Mouse (Mus musculus): ENCODE results near the gene Nxf3.
A peak's percentile ranks its signal among the peaks of the same experiment; 100 is the strongest.

The Nxf3 gene

DNA sequence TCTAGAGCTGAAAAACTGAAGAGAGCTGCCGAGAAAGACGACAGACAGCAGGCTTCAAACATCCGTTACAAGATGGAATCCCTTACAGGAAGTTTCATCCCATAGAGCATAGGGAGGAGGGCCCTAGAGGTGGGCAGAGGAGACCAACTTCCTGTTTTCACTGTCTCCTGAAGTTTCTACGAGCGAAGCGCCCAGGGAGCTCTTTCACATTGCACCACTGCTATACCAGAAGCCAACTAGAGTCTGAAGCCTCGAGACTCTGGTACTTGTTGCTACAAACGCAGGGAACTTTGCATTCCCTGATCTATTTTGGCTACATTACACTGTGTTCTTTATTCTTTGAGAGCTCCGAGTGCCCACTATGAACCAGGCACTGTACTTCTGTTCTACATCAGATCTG, at the start of gene Nxf3:
Gene Nxf3 (minus strand): TSS at position 101 of the 400 bp plus-strand sequence.
- DNase-seq (ENCODE audit: low spot score), result no peak

DNA sequence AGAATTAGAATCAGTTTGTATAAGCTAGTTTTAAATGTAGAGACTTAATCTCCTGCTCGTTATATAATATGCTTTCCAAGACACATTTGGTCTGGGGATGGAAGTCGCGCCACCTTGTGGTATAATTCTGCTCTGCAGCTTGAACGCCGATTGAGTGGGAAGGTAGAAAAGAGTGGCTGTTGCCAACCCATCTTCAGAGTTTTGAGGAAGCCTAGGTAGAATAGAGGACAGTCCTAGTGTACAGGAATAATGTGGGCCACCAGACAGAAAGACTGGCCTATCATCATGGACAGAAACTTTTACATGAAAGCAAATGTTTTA, 42.6 kb upstream of the Nxf3 start:
- peak; percentile 56 for DNase-seq (ENCODE audit: low spot score)

DNA sequence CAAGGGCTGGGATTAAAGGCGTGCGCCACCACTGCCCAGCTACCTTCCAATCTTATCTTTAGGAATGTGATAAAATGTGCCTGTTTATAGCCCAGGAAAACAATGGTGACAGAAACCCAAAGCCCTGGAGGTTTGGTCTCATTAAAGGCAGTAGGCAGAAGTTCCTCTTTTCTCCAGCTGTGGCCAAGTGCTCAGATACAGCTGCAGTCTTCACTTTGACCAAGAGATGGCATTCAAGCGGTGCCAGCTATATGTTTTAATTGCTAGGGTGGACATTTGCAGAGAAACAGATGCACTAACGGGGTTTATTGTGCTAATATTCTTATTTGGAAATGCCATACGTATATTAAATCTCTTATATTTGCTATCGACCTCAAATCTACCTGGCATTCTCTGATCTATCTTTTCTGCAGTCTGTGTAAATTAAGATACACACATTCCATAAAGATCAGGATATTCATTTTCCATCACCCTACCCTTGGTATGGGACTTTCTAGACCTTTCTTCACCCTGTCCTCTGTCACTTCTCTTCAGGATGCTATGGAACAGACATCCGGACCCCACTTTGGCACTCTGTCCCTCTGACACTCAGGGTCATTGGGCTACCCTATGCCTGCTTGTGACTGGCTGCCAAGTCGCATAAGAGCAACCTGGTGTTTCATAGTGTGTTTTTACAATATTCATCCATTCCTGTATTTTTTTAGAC, 42.1 kb upstream of the Nxf3 start:
- DNase-seq (ENCODE audit: low spot score), result peak; percentile 9

DNA sequence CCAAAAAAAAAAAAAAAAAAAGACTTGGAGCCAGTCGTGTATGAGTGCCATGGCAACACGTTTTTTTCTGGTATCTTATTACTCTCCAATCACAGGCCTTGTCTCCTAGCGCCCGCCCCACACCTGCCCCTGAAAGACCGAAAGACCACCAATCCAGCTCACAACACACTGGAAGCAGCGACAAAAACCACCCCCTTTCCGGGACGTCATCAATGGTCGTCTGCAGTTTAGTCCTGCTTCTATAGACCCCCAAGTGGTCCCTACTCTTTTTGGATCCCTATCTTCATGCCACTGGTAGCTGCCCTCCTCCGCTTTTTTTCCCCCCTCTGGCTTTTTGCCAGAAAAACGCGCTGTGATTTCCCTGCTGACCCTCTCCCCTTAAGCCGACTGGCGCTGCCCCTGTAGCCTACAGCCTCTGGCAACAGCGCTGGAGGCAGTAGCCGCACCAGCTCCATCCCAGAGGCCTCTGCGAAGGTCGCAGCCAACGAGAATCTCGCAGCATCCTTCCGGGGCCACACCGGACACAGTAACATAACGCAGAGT, 30.4 kb upstream of the Nxf3 start:
- DNase-seq (ENCODE audit: low spot score), result peak; percentile 83

DNA sequence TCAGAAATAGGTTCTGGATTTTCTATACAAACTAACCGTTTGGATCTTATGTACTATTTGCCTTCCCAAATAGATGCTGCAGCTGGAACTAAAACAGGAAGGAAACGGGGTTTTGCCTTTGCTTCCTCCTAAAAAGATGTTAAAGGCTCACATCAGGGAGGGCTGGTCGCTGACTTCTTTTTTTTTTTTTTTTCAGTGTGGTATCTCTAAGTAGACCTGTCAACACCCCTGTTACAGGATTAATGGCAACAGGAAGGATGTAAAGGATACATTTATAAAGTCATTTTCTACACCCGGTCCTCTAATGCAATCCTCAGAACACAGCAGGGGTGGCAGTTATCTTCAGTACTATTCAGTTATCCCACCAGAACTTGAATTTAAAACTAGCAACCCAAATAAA, 30.0 kb upstream of the Nxf3 start:
- no peak for DNase-seq (ENCODE audit: low spot score)

DNA sequence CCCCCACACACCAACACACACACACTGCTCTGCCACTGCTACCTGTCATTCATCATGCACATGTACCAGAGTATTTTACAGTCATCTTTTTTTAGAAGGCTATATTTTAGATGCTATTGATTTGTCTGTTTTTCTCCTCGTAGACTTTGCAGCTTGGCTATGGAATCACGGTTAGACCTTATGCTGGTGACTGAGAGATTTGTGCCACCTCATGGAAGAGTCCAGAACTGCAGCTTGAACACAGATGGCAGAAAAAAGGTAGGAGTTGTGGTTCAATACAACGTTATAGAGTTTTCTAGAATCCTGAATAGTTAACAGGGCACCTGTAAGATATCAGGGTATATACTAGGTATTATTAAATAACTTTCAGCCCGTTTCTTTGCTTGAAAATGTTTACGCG, 22.9 kb upstream of the Nxf3 start:
- DNase-seq (ENCODE audit: low spot score), result peak; percentile 60

DNA sequence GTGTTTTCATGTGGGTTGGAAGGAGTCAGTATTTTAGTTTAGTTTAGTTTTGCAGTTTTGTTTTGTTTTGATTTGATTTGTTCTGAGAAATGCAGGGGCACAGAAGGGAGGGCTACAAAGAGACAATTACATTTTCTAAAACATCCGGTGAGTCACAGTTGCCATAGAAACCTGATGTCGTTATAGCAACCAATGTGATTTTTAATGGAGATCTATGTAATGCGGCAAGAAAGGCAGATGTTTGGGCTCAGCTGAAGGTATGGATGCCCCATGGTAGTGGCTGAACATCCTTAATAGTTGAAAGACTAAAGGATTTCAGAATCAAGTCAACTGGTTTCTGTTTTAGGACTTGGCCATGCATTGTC, 19.7 kb upstream of the Nxf3 start:
- no peak for DNase-seq (ENCODE audit: low spot score)

DNA sequence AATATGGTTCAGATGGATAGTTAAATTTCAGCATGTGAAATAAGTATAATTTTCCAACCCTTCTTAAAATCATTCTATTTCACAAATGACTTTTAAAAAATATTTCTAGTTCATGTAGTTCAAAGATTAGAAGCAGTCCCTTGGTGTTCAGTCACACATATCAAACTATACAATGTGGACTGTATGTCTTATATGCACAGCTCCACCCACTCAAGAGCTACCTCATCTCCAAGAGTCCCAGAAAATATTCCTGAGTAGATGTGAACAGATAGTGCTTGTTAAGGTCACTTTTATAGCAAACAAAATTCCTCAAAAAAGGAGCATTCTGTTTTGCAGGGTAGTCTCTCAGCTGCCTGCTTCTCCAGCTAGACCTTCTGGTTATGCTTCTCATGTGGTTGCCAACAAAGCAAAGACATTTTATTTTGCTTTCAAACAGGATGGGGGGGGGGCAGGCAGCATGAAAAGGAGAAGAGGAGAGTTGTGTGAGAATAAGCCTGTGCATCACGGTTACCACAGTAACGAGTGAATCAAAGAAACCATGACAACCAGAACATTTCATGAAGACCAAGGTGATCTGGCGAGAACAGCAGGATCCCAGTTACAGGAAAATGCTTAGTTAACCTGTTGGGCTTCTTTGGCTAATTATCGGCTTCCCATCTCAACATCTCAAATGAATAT, 19.1 kb upstream of the Nxf3 start:
- DNase-seq (ENCODE audit: low spot score), result no peak

DNA sequence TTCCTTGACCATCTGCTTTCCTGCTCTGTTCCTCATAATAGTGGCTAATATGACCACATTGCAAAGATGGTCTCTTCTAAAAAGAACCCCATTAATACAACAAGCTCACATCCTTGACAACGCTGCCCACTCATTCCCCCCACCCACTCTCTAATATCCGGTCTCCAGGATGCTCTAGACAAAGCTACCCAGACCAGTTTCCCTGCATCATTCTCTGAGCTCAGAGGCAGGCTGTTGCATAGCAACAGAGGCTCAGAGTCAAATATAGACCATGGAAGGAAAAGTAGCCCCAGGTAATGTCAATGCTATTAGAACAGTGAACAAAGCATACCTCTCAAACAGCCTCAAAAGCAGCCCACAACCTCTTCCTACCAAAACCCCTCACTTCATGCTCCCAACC, 9.4 kb upstream of the Nxf3 start:
- DNase-seq (ENCODE audit: low spot score), result no peak

DNA sequence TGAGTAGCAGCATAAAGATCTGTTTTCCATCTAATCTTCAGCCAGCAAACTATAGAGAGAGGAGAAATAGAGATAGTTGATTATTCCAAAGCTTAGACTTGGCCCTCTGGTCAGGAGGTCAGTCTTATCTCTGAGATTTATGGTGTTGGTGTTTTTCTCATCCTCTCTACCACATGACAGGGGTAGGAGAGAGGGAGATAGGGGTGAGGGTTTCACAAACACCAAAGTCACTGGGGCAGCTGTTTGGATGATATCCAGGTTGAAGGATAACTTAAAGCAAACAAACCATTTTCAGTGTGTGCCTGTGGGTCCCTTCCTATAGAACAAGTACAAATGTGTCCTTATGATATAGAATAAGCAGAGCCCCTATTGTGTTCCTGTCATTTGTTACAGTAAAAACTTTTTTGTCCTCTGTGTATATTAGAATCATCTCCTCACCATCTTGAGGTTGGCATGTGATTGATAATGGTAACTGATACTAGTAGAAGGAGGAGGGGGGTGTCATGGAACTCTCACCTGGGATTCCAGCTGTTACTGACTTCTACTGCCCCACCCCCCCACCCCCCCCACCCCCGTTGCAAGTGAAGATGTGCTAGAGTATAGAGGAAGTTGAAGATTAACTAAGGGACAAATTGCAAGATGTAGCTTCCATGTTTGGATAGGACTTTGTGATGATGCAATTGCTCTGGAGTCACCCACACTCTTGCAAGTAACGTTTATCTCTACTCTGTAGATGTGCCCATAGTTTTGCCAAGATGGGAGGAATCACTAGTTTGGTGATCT, 7.6 kb upstream of the Nxf3 start:
- no peak for DNase-seq (ENCODE audit: low spot score)

DNA sequence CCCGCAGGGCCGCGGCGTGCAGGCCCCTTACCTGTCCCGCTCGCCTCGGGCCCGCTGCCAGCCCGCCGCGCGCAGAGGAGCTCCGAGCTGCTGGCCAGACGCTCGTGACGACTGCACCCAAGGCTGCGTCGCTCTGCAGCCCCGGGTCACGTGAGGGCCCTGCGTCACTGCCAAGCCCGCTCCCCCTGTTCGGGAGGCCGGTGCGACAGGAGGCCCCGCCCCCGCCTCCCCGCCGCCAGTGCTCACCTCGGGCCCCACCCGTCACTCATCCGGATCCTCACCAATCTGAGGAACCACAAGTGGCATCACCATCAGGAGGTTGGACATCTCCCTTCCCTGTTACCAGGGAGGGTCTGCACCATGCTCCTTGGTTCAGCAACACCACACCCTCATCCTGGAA, 17.0 kb downstream of the Nxf3 start, which contains the start of gene Bex2:
Gene Bex2 (minus strand): TSS at position 217 of the 400 bp plus-strand sequence.
- DNase-seq (ENCODE audit: low spot score), result peak; percentile 3

DNA sequence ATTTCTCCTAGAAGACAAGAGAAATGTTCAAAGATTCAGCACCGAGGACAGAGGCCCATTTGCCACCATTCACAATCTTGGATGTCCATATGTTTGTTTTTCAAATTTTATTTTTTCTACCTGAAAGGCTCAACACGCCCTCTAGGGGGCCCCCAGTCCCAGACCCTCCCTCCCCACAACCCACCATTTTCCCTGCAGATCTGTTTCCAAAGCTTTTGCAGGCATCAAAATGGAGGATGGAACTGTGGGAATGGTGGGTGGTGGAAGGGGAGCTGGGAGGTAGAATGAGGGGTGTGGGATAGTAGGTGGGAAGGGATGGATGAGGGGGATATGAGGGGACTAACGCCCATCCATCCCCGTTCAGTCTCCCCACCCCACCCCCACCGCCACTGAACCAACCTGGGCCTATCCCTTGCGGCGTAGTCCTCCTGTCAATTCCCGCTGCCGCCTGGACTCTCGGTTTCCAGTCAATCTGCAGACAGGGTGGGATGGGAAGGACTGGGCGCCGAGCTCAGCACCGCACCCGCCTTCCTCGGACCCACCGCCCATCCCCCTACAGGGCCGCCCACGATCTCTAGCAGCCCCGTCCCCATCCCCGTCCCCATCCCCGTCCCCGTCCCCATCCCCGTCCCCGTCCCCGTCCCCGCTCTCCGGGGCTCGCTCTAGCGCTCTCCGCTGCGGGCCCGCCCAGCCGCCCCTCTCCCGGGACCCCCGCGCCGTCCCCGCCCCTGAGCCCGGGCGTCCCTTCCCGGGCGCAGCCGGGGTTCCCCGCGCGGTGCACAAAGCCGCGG, 17.7 kb downstream of the Nxf3 start:
- DNase-seq (ENCODE audit: low spot score), result peak; percentile 26

DNA sequence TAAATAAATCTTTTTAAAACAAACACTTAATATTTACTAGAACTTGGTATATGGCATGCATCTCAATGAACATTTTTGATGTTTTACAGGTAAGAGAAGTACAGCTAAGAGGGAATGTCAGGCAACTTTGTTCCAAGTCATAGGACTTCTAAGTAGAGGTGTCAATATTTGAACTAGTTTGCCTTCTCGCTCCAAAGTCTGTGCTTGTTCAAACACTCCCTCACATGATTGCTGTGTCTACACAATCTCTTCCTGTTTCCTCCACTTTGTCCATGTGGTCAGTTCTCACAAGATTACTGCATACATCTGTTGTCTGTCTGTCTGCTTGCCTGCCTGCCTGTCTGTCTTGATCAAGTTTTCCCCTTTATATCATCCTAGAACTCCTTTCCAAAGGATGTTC, 24.4 kb downstream of the Nxf3 start:
- DNase-seq (ENCODE audit: low spot score), result no peak

DNA sequence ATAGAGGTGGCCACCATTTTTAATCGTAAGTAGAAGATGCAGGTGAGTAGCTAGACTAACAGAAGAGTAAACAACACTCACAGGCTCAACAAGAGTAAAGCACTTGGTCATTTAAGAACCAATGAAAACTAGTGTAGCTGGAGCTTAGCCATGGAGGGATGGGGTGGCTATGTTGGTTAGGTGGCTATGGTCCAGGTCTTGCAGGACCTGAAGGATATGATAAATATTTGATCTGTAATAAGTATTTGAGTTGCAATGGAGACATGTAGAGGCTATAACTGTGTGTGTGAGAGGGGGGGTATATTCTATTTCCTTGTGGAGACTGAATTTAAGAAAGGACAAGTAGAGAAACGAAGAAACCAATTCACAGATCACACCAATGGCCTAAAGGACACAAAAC, 33.8 kb downstream of the Nxf3 start:
- DNase-seq (ENCODE audit: low spot score), result no peak

DNA sequence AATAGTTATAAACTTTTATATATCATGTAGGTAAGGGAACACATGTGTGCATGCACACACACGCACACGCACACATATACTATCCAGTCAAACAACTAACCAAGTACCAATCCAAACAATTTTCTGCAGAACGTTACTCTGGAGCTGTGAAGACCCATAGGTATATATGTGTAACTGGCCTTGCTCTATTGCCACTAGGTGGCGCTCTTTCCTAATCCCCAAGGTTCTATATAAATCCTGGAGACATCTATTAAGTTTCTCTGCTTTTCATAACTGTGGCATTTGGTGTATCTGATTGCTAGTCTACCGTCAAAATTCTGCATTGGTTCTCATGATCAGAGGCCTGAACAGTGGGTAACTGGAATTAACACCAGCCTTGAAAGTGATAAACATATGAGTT, 37.5 kb downstream of the Nxf3 start:
- peak; percentile 77 for DNase-seq (ENCODE audit: low spot score)

DNA sequence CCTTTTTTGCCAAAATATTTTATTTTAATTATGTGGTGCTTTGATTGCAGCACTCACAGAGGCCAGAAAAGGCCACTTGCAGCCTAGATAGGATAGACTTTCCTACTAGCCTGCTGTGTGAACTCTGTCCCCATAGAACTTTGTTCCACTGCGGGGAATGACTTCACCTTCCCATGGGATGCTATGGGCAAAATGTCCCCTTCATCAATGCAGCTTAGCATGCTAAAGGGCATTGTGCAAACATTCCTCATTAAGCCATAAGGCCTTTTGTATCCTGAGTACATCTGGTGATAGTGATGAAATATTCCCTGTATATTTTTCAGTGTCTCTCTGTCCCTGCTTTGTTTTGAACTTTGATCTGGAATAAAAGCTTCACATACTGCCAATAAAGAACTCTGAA, 41.3 kb downstream of the Nxf3 start:
- DNase-seq (ENCODE audit: low spot score), result no peak

DNA sequence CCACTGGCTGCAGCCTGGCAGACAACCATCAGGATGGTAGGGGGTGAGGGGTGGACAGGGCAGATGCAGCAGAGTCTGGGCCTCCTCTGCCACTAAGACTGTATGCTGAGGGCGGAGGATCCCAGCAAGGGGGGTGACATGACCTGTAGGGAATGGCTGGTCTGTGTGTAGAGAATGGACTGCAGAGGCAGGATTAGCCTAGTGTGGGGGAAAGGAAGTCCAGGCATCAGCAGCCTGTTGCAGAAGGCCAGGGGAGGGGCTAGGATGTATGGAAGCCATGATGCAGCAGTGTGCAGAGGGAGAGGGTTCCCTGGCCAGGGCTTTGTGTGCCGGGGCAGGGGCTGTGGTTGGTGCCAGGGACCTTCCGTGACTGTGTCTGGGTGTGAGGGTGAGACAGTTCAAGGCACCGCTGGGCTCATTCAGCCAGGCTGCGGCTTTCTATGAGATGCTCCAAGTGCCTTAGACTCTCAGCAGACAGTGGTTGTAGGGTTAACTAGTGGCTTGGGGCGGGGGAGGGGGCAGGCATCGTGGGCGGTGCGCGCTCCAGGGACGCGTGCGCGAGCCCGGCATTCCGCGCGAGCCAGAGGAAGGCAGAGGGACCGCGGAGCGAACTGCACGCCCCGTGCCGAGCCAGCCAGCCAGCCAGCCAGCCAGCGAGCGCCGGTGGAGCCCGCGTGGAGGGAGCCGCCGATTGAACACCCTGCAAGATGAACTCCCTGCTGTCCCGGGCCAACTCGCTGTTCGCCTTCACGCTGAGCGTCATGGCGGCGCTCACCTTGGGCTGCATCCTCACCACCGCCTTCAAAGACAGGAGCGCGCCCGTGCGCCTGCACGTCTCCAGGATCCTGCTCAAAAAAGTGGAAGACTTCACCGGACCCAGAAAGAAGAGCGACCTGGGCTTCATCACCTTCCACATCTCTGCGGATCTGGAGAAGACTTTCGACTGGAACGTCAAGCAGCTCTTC, 52.0 kb downstream of the Nxf3 start, which contains the start of gene Arxes1:
Gene Arxes1 (plus strand): TSS at position 569 of the 965 bp plus-strand sequence.
- DNase-seq (ENCODE audit: low spot score), result peak; percentile 8

DNA sequence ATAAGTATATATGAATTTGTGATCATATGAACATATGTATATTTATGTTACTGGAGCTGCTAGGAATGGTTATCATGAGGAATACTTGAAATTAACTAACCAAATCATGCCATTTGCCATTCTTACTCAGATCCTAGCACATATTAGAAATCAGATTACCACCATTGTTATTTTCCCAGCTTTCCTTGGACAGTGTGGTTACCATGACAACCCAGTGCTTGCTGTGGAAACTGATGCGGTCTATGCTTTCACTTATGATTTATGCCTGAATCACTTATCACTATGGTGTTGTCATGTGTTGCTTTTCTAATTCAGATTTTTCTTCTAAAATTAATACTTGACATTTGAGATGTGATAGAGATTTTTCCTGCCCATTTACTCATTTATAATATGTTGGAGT, 54.7 kb downstream of the Nxf3 start:
- DNase-seq (ENCODE audit: low spot score), result no peak

Measured in embryo, embryonic 10 days (tissue).